Mouse (Mus musculus) gastrocnemius, postnatal 10 days (tissue): Measurements from ENCODE around the gene Abca17. TPM values are rescaled to one million over a fixed set of nuclear protein-coding genes. Genes with fewer than 3 reads are reported as not detected.

ENCODE experiments used
- DNase-seq: peaks from one replicate; pipeline ENCODE4 v3.0.0; 2021; ENCODE audit warnings: mixed read lengths
- total RNA-seq, 2 experiments: library from RNA; stranded (reverse); gene quantifications; 2 replicates each; pipeline ENCODE4 v1.2.3; 2021

The Abca17 gene
- total RNA-seq, 2 experiments from 2014 or later: 0.05 TPM; not detected in 1

DNA sequence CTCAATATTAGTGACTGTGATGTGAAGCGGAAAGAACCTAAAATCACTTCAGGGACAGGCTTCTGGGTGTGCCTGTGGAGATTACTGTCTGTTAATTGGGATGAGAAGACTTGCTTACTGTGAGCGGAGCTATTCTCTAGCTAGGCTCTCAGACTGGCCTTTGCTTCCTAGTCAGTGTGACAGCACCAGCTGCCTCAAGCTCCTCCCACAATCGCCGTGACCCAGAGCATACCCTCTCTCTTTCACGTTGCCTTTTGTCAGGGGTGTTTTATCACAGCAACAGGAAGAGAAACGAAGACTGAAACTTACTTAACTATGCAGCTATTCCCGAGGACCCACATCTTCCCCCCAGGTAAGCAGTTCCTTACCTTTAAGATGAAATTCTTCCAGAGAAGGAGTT lies 4.0 kb downstream of the Abca17 start:
- no peak for DNase-seq

DNA sequence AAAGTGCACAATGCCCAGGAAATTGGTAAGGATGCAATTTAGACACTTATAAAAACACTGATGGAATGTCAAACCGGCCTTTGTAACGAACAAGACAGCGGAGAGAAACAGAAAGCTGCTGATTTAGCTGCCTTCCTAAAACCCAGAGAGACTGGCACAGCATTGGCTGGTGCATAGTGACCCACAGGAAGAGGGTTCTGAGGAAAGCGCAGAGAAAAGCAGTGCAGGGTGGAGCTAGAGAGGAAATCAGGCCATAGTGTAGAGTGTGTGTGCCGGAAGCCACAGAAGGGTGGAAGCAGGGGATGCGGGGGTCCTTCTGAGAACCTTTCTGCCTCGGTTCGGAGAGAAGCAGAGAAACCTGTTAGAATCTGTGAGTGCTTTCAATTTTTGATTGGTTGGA lies 6.2 kb downstream of the Abca17 start:
- no peak for DNase-seq

DNA sequence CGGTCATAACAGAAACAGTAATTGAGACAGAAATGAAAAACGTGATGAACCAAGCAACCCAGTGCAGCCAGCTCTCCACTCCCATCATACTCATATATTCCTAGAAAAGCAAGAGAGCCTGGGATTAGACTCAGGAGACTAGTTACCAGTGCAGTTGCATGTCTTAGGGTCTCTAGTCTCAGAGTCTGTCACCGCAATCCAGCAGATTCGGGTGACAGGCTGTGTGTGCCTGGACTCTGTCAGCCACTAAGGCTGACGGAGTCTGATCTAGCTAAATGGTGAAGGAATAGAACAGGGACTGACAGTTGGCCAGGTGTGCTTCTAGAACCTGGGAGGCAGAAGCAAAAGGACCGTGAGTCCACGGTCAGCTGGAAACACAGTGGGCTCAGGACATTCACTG lies 23.2 kb downstream of the Abca17 start:
- DNase-seq: no peak

DNA sequence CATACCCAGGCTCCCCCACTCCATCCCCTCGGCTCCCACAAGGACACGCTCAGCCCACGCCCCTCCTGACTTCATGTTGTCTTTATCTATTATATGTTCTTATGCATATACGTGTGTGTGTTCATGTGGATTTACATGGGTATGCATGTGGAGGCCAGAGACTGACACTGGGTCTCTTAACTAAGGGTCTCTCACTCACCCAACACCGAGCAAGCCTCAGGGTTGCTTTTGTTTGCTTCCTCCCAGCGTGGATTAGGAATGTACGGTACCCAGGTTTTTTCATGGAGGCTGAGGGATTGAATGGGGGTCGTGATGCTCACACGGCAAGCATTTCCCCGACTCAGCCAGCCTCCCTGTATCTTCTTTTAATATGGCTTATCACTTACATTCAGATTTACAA lies 25.8 kb downstream of the Abca17 start:
- DNase-seq: no peak

DNA sequence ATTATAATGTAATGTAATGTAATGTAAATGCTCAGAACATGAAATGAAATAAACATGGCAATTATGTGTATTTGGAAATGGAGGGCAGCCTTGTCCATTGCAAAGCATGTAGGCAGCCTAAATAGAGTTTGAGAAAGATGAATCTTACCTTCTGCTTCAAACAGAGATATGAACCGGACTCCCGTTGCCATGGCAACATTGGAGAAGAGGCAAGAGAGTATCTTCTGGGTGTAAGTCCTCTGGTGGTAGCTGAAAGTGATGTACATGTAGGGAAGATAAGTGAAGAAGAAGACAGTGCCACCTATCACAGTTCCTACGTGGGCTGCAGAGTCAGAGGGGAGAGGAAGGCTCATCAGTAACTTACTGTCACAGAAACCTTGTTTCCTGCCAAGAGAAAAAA lies 30.0 kb downstream of the Abca17 start:
- no peak for DNase-seq

DNA sequence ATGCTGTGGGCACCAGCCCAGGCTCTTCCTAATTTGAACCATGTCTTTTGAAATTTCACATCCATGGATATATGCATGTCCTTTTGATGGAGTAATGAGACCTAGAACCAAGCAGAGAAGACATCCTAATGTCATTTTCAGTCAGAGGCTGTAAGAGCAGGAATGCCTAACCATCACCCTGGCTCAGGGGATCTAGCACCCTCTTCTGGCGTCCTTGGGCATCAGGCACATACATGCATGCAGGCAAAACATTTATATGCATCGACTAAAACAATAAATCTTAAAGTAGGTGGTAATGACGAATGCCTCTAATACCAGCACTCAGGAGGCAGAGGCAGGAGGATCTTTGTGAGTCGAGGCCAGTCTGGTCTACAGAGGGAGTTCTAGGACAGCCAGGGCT lies 43.4 kb downstream of the Abca17 start:
- peak; percentile 21 for DNase-seq

DNA sequence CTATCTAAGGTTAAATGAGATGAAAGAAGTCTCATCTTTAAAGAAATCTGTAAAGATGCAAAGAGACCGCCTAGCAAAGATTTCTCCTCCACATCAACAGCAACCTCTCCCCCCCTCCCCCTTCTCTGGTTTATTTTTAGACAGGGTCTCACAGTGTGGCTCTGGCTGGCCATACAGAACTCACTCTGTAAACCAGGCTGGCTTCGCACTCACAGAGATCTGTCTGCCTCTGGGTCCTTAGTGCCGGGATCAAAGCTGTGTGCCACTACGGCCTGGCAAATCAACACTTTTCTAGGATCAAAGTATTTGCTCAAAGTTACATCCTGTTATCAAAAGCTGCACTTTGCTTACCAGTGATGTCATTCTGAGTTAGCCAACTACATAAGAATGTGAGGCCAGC lies 50.2 kb downstream of the Abca17 start:
- no peak for DNase-seq

DNA sequence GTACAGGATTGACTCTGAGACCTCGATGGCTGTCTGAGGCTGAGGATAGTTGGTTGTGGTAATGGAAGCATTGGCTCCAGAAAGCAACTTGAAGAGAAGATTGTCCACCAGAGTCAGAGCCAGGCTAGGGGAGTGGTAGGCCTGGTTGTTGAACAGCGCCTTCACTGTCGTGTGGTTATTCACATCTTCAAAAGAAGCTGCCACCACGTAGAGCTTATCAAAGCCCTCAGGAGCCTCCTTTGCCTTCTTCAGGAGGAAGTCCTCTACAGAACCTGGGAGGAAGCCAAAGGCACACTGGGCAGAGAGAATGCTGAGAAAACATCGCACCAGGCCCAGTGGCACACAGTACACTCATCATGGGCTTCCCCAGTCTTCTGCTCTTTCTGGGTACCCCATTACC lies 61.5 kb downstream of the Abca17 start:
- DNase-seq: no peak

DNA sequence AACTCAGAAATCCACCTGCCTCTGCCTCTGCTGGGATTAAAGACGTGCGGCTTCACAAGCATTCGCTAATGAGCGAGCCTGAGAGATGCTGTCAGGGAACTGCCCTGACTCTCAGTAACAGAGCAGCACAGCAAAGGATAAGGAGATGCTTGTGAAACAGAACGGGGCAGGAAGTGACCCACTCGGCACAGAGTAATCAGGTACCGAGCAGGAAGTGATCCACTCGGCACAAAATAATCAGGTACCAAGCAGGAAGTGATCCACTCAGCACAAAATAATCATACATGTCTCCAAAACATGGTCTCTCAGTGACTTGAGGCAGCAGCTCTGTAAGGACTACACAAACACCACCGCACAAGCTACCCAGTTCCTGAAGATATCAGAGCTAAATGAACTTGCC lies 62.4 kb downstream of the Abca17 start:
- no peak for DNase-seq

DNA sequence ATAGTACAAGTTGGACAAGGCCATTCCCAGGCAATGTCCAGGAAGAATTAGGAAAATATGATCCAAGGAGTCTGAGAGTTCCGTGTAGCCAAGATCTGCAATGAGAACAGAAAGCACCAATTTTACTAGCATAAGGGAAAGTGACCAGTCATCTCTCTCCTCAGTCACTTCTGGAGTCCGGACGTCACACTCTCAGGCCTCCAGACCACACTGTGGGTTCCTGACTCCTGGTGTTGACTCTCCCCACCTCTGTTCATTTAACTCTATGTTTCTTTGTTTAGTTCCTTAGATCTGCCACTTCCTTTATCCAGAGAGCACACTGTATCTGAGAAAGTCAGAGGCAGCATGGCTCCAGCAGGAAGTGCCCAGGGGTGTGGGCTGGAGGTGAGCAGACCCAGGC lies 65.2 kb downstream of the Abca17 start:
- DNase-seq: no peak

DNA sequence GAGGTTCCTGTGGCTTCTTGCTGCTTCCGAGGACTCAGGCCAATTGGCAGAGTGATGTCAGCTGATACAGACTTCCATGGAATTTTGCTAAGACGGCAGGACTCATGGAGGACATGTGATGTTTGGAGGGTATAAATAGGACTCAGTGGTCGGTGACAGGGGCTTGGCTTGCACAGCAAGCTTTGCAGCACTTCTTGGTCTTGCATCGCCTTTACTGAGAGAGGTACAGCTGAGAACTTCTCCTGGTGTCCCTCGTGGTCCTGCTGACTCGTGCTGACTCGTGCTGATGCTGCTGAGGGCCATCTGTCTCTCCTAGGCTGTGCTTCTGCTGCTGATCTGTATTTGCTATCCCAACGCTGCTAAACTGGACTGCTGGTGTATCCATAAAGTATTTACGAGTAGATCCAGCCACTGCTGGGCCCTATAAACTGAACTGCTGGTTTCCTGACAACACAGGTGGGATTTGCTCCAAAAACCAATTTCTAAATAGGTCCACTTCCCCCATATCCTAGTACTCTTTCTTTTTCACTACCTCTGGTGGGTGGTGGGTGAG lies 67.5 kb downstream of the Abca17 start:
- no peak for DNase-seq

DNA sequence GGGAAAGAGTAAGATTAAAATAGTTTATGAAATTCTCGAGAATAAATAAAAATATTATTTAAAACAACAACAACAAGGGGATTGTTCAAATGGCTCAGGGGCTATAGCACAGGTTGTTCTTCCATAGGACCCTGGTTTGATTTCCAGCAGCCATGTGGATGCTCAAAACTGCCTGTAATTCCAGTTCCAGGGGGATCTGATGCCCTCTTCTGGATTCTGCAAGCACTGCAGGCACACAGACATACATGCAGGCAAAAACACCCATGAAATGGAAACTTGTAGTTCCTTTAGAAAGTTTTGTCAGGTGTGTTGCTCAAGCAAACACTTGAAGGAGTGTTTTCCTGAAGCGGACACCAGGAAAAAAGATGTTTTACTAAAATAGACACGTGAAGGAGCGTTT lies 68.2 kb downstream of the Abca17 start:
- DNase-seq: no peak

DNA sequence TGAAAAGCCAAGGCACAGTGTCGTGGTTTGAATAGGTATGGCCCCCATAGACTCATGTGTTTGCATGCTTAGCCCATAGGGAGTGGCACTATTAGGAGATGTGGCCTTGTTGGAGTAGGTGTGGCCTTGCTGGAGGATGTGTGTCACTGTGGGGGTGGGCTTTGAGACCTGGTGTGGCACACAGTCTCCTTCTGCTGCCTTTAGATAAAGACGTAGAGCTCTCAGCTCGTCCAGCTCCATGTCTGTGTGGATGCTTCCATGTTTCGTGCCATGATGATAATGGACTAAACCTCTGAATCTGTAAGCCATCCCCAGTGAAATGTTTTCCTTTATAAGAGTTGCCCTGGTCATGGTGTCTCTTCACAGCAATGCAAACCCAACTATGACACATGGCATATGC lies 71.0 kb downstream of the Abca17 start:
- DNase-seq: no peak

DNA sequence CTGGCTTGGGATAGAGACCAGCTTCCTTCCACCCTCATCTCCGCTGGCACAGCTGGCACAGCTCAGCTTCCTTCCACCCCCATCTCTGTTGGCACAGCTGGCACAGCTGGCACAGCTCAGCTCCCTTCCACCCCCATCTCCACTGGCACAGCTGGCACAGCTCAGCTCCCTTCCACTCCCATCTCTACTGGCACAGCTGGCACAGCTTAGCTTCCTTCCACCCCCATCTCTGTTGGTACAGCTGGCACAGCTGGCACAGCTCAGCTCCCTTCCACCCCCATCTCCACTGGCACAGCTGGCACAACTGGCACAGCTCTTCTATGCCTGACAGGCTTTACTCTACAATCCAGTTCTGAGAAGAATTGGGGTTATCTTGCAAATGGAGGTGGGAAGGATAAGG lies 83.7 kb downstream of the Abca17 start:
- no peak for DNase-seq

DNA sequence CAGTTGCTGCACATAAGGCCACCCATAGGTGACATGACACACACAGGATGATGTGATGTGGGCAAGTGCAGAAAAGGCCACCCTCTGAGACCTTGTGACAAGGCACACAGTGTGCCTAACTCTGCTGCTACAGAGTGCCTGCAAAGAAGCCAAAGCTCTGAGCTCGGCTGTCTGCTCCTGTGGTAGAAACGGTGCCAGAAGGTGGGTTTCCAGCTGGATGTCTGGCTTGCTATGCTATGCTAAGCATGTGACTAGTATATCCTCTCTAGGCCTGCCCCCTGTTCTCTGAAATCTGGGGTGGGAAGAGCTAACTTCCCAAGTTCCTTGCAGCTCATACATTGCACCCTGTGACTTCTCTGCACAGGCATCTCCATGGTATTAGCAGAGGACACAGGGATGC lies 86.1 kb downstream of the Abca17 start:
- DNase-seq: no peak

DNA sequence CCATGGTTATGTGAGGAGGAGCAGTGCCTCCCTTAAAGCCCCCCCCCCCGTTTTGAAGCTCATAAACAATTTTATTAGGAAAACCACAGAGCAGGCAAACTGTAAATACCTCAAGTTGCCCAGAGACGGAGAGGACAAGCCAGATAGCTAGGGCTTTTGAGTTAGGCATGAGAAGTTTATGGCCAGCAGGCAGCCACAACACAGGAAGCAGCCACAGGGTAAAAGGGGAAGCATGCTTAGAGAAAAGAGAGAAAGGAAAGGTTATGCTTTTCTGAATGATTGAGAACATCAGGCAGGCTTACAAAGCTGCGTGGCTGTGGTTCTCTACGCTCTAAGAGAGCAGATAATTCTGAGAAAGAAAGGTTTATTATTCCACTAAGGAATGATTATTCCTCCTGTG lies 90.4 kb downstream of the Abca17 start:
- no peak for DNase-seq

DNA sequence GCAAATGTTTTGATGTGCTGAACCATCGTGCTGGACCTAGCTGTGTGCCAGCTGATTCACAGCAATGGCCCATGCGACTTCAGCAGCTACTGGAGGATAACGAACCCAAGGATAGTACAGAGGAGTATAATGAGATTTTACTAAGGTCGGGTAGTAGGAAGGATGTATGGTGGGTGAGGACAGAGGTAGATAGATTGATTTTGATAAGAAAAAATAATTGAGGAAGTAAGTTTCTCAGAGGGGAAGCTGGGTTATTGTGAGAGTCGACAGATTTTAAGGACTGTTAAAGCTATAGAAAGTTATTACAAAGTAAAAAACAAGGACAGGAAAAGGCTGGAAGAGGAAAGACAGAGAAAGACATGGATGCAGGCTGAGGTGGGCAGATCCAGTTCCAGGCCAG lies 91.2 kb downstream of the Abca17 start:
- no peak for DNase-seq

DNA sequence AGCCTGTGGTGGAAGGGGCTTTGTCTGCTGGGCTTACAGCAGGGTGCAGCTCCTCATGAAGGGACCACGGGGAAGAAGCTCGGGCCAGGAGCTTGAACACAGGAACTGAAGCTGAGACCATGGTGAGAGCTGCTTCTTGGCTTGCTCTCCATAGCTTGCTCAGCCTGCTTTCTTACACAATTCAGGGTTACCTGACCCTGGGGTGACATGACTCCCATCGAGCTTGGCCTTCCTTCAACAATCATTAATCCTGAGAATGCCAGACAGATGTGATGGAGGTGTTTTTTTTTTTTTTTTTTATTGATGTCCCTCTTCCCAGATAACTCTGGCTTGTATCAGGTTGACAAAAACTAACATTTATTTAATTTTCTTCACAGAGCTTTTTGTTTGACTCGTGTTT lies 91.9 kb downstream of the Abca17 start:
- no peak for DNase-seq

DNA sequence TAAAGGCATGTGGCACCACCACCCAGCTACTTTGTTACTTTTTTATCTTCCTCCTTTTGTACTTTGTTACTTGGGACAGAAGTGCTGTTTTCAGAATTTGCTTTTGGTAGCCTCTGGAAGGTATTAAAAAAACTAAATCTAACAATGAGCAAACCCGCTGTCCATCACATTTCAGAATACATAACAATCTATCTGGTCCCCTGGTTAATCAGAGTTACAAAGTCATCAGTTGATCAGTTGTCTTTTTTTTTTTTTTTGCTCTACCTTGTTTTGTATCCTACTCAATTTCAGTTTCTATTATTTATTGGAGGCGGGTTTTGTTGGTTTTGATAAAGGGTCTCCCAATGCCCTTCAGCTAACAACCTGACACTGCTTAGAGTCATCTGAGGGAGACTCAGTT lies 98.5 kb downstream of the Abca17 start:
- no peak for DNase-seq

DNA sequence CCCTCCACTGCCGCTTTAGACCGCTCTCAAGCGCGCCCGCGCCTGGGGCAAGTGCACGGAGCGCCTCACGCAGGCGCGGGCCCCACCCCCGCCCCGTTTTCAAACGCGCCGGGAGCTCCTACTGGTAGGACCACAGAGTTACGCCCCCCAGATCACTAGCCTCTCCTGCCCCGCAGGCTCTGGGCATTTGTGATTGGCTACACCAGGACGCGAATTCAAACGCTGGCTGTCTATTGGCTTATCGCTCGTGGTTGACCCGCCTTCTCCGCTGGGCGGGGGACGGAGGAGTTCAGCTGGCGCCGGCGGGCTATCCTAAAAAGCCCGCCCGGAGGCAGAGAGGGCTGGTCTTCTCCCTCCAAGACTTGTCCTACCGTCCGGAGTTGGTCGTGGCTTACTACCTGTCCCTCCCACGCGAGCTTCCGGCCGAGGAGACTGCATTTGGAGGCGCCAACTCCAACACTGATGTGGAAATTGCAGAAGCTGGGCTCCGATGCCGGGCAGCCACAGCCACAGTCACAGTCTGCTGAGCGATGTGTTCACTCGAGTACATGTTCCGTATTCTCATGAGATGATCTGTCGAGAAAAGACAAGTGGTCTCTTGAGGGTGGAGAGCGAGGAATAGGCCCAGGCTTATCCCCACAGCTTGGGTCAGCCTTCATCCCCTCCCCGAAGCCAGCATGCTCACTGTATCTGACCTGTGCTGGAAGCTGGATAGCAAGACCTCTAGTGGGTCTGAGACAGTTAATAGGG lies 99.4 kb downstream of the Abca17 start, which contains the start of gene Ccnf:
Gene Ccnf, minus strand, starts transcription at position 165 of the 750 bp plus-strand sequence.
- peak; percentile 89 for DNase-seq

DNA sequence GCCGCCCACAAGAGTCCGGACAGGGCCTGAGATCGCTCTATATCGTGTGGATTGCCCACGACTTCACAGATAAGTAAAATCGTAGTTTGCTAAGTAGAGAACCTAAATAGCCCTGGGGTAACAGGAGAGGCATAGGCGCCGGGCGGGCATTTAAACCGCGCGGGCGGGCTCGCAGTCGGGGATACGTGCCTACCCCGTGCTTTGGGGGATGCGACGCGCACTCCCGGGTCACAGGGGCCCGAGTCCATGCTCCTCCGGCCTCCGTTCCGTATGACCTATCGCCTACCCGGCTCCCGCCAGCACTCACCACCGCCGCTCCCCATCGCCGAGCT lies 99.9 kb downstream of the Abca17 start:
- DNase-seq: no peak

DNA sequence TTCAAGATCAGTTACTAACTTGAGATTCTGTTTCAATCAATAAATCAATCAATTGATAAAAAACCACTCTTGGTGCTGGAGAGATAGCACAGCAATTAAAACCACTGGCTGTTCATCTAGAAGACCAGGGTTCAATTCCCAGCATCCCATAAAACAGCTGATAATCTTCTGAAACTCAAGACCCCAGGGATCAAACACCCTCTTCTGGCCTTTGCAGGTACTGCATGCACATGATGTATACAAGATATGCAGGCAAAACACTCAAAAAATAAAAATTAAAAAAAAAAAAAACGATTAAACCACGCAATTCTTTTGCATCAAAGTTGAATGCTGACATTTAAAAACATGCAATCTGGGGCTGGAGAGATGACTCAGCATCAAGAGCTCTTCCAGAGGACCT lies 102.2 kb downstream of the Abca17 start:
- no peak for DNase-seq

DNA sequence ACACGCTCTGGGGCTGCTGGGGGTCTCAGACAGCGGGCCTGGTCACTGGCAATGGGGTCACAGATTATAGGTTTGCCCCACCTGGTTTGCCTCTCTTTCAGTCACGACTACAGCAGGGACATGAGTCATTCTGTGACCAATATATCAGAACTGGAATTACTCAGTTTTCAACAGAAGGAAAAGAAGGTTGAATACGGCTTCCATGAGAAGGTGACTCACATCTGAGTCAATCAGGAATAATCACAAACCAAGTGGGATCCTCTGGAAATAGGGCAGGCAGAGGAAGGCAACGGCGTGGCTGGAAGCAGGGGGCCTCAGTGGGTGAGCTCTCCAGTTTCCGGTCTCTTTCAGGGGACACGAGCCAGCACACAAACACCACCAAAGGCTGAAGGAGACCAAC lies 106.8 kb downstream of the Abca17 start:
- no peak for DNase-seq

DNA sequence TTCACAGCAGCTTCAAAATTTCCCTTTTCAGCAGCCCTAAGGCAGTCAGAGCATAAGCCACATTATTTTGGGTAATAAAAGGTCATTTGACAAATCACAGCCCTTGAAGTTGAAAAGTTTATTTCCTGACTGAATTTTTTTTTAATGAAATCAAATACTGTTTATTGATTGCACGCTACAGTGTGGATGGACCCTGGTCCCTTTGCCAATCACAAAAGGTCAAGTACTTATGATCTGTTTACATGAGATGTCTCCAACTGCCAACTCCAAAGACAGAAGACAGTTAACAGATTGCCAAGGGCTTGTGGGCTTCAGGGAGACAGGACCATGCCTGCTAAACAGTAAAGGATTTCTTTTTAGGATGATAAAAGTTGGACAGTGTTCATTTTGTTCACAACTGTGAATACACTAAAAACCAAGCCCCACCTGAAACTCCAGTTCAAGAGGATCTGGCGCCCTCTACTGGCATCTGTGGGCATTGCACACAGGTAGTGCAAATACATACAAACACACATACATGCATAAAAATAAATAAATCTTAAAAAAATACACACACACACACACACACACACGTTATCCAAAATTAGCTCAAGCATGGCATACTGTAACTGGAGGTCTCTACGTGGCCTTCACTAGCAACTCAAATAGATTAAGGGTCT lies 107.4 kb downstream of the Abca17 start:
- peak; percentile 53 for DNase-seq
